Mouse (Mus musculus): Measurements from ENCODE around the gene Zp3. TPM values are rescaled to one million over a fixed set of nuclear protein-coding genes. Genes with fewer than 3 reads are reported as not detected.

Zp3 gene
- polyA plus RNA-seq (2015; fragmentation: Nextera tagmentation; extraction: Ambion mirVana): 0.06 TPM in 1 of 2 replicates, not detected in the other

GRCm38 (mm10) chr5:135979904-135980303 lies at the start of gene Zp3:
Gene Zp3, plus strand, starts transcription at chr5:135980099.
- no peaks in the 10 kb centered on the region for H3K27me3 ChIP-seq (ENCODE audit: control insufficient read depth, insufficient read depth, low read depth, low read length)
- H3K27ac ChIP-seq (ENCODE audit: low read length): no peak within 1 kb of the TSS
- no peaks in the 10 kb centered on the region for H3K9me3 ChIP-seq (replicated peaks; ENCODE audit: control insufficient read depth, low read length)
- no peaks in the 10 kb centered on the region for H3K36me3 ChIP-seq (ENCODE audit: control insufficient read depth, insufficient read depth)
- no peak within 1 kb of the TSS for H3K4me2 ChIP-seq (ENCODE audit: low read depth, low read length)
- peaks cover 3% of the 10 kb centered on the region for H3K4me1 ChIP-seq (ENCODE audit: control insufficient read depth, low read depth, low read length)
- no peak within 1 kb of the TSS for H3K4me3 ChIP-seq (ENCODE audit: low read depth, low read length)
- no peak for ATAC-seq (ENCODE audit: low read depth)
- WGBS (ENCODE audit: insufficient replicate concordance): 55% methylated on average over 8 of the region's 8 CpGs
- no peak within 1 kb of the TSS for H3K9ac ChIP-seq (ENCODE audit: low read depth, low read length)

- Histone ChIP-seq H3K27me3 (ENCODE audit: control insufficient read depth, insufficient read depth, low read depth, low read length) (no peaks in the 10 kb centered on the region), H3K9me3 (replicated peaks; ENCODE audit: control insufficient read depth, low read length) (no peaks in the 10 kb centered on the region), H3K4me3 (ENCODE audit: low read depth, low read length) (no peak overlapping the region), H3K36me3 (ENCODE audit: control insufficient read depth, insufficient read depth) (peaks cover 19% of the 10 kb centered on the region), H3K4me2 (ENCODE audit: low read depth, low read length) (no peak overlapping the region), H3K9ac (ENCODE audit: low read depth, low read length) (no peak overlapping the region), H3K27ac (ENCODE audit: low read length) (no peak overlapping the region), H3K4me1 (ENCODE audit: control insufficient read depth, low read depth, low read length) (peaks cover 21% of the 10 kb centered on the region)
- WGBS (ENCODE audit: insufficient replicate concordance): 80% methylated on average over 9 of the region's 9 CpGs
- no peak for ATAC-seq (ENCODE audit: low read depth)
These were observed 48.4 kb upstream of the Zp3 start for GRCm38 (mm10) chr5:135931526-135931925.

GRCm38 (mm10) chr5:135932359-135932758 lies 47.5 kb upstream of the Zp3 start:
- Histone ChIP-seq H3K4me2 (ENCODE audit: low read depth, low read length) (peak overlapping the region; percentile 7; the same call in 1 of the 2 replicates), H3K27ac (ENCODE audit: low read length) (no peak overlapping the region), H3K36me3 (ENCODE audit: control insufficient read depth, insufficient read depth) (peaks cover 19% of the 10 kb centered on the region), H3K4me1 (ENCODE audit: control insufficient read depth, low read depth, low read length) (peaks cover 21% of the 10 kb centered on the region), H3K9ac (ENCODE audit: low read depth, low read length) (no peak overlapping the region; the same call in 1 of the 2 replicates), H3K9me3 (replicated peaks; ENCODE audit: control insufficient read depth, low read length) (no peaks in the 10 kb centered on the region), H3K27me3 (ENCODE audit: control insufficient read depth, insufficient read depth, low read depth, low read length) (no peaks in the 10 kb centered on the region), H3K4me3 (ENCODE audit: low read depth, low read length) (no peak overlapping the region)
- ATAC-seq (ENCODE audit: low read depth): no peak
- WGBS (ENCODE audit: insufficient replicate concordance): 70% methylated on average over 2 of the region's 2 CpGs

GRCm38 (mm10) chr5:135933222-135933899 lies 46.5 kb upstream of the Zp3 start:
- peak overlapping the region; percentile 91 for H3K9ac ChIP-seq (ENCODE audit: low read depth, low read length)
- no peaks in the 10 kb centered on the region for H3K27me3 ChIP-seq (ENCODE audit: control insufficient read depth, insufficient read depth, low read depth, low read length)
- H3K9me3 ChIP-seq (replicated peaks; ENCODE audit: control insufficient read depth, low read length): no peaks in the 10 kb centered on the region
- H3K4me2 ChIP-seq (ENCODE audit: low read depth, low read length): peak overlapping the region; percentile 89
- peak overlapping the region; percentile 98 for H3K4me3 ChIP-seq (ENCODE audit: low read depth, low read length)
- peaks cover 21% of the 10 kb centered on the region for H3K4me1 ChIP-seq (ENCODE audit: control insufficient read depth, low read depth, low read length)
- H3K27ac ChIP-seq (ENCODE audit: low read length): peak overlapping the region; percentile 97
- ATAC-seq (ENCODE audit: low read depth): no peak
- peaks cover 19% of the 10 kb centered on the region for H3K36me3 ChIP-seq (ENCODE audit: control insufficient read depth, insufficient read depth)
- 5% methylated on average over 12 of the region's 12 CpGs for WGBS (ENCODE audit: insufficient replicate concordance)

- Histone ChIP-seq H3K36me3 (ENCODE audit: control insufficient read depth, insufficient read depth) (peaks cover 18% of the 10 kb centered on the region), H3K27ac (ENCODE audit: low read length) (peak overlapping the region; percentile 97), H3K4me1 (ENCODE audit: control insufficient read depth, low read depth, low read length) (peaks cover 21% of the 10 kb centered on the region), H3K27me3 (ENCODE audit: control insufficient read depth, insufficient read depth, low read depth, low read length) (no peaks in the 10 kb centered on the region), H3K4me2 (ENCODE audit: low read depth, low read length) (peak overlapping the region; percentile 89), H3K9ac (ENCODE audit: low read depth, low read length) (peak overlapping the region; percentile 91), H3K4me3 (ENCODE audit: low read depth, low read length) (peak overlapping the region; percentile 98), H3K9me3 (replicated peaks; ENCODE audit: control insufficient read depth, low read length) (no peaks in the 10 kb centered on the region)
- under 1% methylated on average over 35 of the region's 35 CpGs for WGBS (ENCODE audit: insufficient replicate concordance)
- peak; percentile 57 for ATAC-seq (ENCODE audit: low read depth)
These were observed 45.9 kb upstream of the Zp3 start for GRCm38 (mm10) chr5:135933900-135934441.

GRCm38 (mm10) chr5:135934481-135935175 lies 45.3 kb upstream of the Zp3 start, which contains the start of gene Ywhag:
Gene Ywhag, minus strand, starts transcription at chr5:135934616.
- peak within 1 kb of the TSS; percentile 89 for H3K4me2 ChIP-seq (ENCODE audit: low read depth, low read length)
- peak within 1 kb of the TSS; percentile 98 for H3K4me3 ChIP-seq (ENCODE audit: low read depth, low read length)
- ATAC-seq (ENCODE audit: low read depth): peak; percentile 91
- peaks cover 21% of the 10 kb centered on the region for H3K4me1 ChIP-seq (ENCODE audit: control insufficient read depth, low read depth, low read length)
- H3K36me3 ChIP-seq (ENCODE audit: control insufficient read depth, insufficient read depth): peaks cover 12% of the 10 kb centered on the region
- WGBS (ENCODE audit: insufficient replicate concordance): under 1% methylated on average over 48 of the region's 48 CpGs
- H3K9me3 ChIP-seq (replicated peaks; ENCODE audit: control insufficient read depth, low read length): no peaks in the 10 kb centered on the region
- H3K27ac ChIP-seq (ENCODE audit: low read length): peak within 1 kb of the TSS; percentile 97
- no peaks in the 10 kb centered on the region for H3K27me3 ChIP-seq (ENCODE audit: control insufficient read depth, insufficient read depth, low read depth, low read length)
- H3K9ac ChIP-seq (ENCODE audit: low read depth, low read length): peak within 1 kb of the TSS; percentile 91

GRCm38 (mm10) chr5:135935176-135935523 lies 44.7 kb upstream of the Zp3 start:
- no peaks in the 10 kb centered on the region for H3K9me3 ChIP-seq (replicated peaks; ENCODE audit: control insufficient read depth, low read length)
- 0 out of 2 replicates have a peak, but pooled peaks have one; percentile 5 for ATAC-seq (ENCODE audit: low read depth)
- no peaks in the 10 kb centered on the region for H3K27me3 ChIP-seq (ENCODE audit: control insufficient read depth, insufficient read depth, low read depth, low read length)
- peaks cover 19% of the 10 kb centered on the region for H3K4me1 ChIP-seq (ENCODE audit: control insufficient read depth, low read depth, low read length)
- peak overlapping the region; percentile 91 for H3K9ac ChIP-seq (ENCODE audit: low read depth, low read length)
- H3K4me2 ChIP-seq (ENCODE audit: low read depth, low read length): peak overlapping the region; percentile 89
- WGBS (ENCODE audit: insufficient replicate concordance): 43% methylated on average over 7 of the region's 7 CpGs
- H3K4me3 ChIP-seq (ENCODE audit: low read depth, low read length): peak overlapping the region; percentile 98
- peak overlapping the region; percentile 97 for H3K27ac ChIP-seq (ENCODE audit: low read length)
- H3K36me3 ChIP-seq (ENCODE audit: control insufficient read depth, insufficient read depth): peaks cover 8% of the 10 kb centered on the region

- peak overlapping the region; percentile 89; the same call in 1 of the 2 replicates for H3K4me2 ChIP-seq (ENCODE audit: low read depth, low read length)
- no peak overlapping the region; the same call in 1 of the 2 replicates for H3K4me3 ChIP-seq (ENCODE audit: low read depth, low read length)
These were observed 44.2 kb upstream of the Zp3 start for GRCm38 (mm10) chr5:135935641-135936190.

More at GRCm38 (mm10) chr5:135935641-135936190, 44.2 kb upstream of the Zp3 start:
- Histone ChIP-seq H3K9me3 (replicated peaks; ENCODE audit: control insufficient read depth, low read length) (no peaks in the 10 kb centered on the region), H3K4me1 (ENCODE audit: control insufficient read depth, low read depth, low read length) (peaks cover 19% of the 10 kb centered on the region), H3K36me3 (ENCODE audit: control insufficient read depth, insufficient read depth) (peaks cover 2% of the 10 kb centered on the region; the same call in 1 of the 2 replicates), H3K9ac (ENCODE audit: low read depth, low read length) (no peak overlapping the region), H3K27ac (ENCODE audit: low read length) (peak overlapping the region; percentile 97; the same call in 1 of the 2 replicates), H3K27me3 (ENCODE audit: control insufficient read depth, insufficient read depth, low read depth, low read length) (no peaks in the 10 kb centered on the region)
- WGBS (ENCODE audit: insufficient replicate concordance): 62% methylated on average over 6 of the region's 6 CpGs
- ATAC-seq (ENCODE audit: low read depth): no peak

All from liver, embryonic 16.5 days (tissue).